Mouse (Mus musculus) small intestine, adult 2 months (tissue): Measurements from ENCODE around the gene Dock4.

Experiments
- CTCF ChIP-seq: fragments of 200-500 bp; IDR thresholded peaks from 2 replicates; pipeline ENCODE4 v1.5.1; 2012; ENCODE audit warnings: low read depth, mild to moderate bottlenecking, control low read depth, inconsistent platforms, low read length, moderate library complexity, mixed read lengths; ENCODE audit not compliant: insufficient replicate concordance, insufficient read length; ENCODE audit errors: extremely low read depth
- POLR2A ChIP-seq: fragments of 200-500 bp; IDR thresholded peaks from 2 replicates; pipeline ENCODE4 v1.6.1; 2012; ENCODE audit warnings: low read depth, mild to moderate bottlenecking, control low read depth, inconsistent platforms, low read length, moderate library complexity

DNA sequence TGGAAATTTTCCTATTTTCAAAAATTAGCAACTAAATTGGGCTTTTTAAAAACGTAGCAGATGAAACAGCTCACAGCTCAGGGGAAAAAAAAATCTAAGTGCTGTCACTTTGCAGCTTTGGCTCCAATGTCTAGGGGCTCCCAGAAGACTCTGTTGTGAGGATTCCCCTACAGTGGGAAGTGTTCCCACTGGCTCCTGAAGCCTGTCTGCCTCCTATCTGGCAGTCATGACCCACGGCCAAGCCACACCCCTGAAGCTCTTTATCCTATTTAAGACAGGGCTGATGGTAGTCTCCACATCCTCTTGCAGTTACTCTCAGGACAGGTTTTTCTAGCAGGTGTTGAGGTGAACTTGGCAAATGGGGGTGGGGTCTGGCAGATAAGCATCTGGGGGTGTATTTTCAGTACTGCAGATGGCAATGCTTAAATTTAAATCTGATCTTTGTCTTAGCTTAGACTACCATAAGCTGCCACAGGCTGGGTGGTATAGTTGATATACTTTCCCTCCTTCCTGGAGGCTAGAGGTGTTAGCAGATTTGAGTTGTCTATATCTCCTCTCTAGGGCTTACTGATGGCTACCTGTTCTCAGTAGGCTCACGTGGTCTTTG lies 397.8 kb downstream of the Dock4 start:
- TF ChIP-seq POLR2A (no peak), CTCF (no peak)
